Mouse (Mus musculus) T-helper 1 cell (primary cell): ENCODE results near the gene Cpne5.

ENCODE experiments used
- in situ Hi-C: fragments of 300-600 bp; cut with MboI, MseI; formaldehyde crosslinking; loops from one replicate; pipeline ENCODE4 v1.15.1; 2025; ENCODE audit warnings: high pct_unique_total_duplicates

Gene Cpne5

GRCm38 (mm10) chr17:29172062-29172461 lies 65.9 kb downstream of the Cpne5 start:
- in situ Hi-C loops = loop anchor here (10.0 kb wide), 1 partner anchor 343 kb away; no protein-coding TSS in a partner anchor

GRCm38 (mm10) chr17:29171001-29171772 lies 66.8 kb downstream of the Cpne5 start:
- in situ Hi-C loops = loop anchor here (10.0 kb wide), 1 partner anchor 344 kb away; no protein-coding TSS in a partner anchor

- in situ Hi-C loops = loop anchor here (10.0 kb wide), 1 partner anchor 344 kb away; no protein-coding TSS in a partner anchor
Measured at GRCm38 (mm10) chr17:29170431-29171000, 67.5 kb downstream of the Cpne5 start.

- in situ Hi-C loops = loop anchor here (5.0 kb wide), 1 partner anchor 117 kb away; no protein-coding TSS in a partner anchor
Measured at GRCm38 (mm10) chr17:29168996-29169601, 68.9 kb downstream of the Cpne5 start.

- in situ Hi-C loops = loop anchor here (5.0 kb wide), 1 partner anchor 116 kb away; no protein-coding TSS in a partner anchor
Measured at GRCm38 (mm10) chr17:29168438-29168837, 69.5 kb downstream of the Cpne5 start.

GRCm38 (mm10) chr17:29167371-29167770 lies 70.6 kb downstream of the Cpne5 start:
- in situ Hi-C loops = loop anchor here (5.0 kb wide), 1 partner anchor 115 kb away; no protein-coding TSS in a partner anchor

GRCm38 (mm10) chr17:29165967-29166578 lies 71.9 kb downstream of the Cpne5 start:
- in situ Hi-C loops = loop anchor here (5.0 kb wide), 1 partner anchor 114 kb away; no protein-coding TSS in a partner anchor

- in situ Hi-C loops = loop anchor here (5.0 kb wide), 1 partner anchor 113 kb away; no protein-coding TSS in a partner anchor
Measured at GRCm38 (mm10) chr17:29165452-29165851, 72.5 kb downstream of the Cpne5 start.

GRCm38 (mm10) chr17:29164469-29165111 lies 73.4 kb downstream of the Cpne5 start:
- in situ Hi-C loops = loop anchor here (5.0 kb wide), 1 partner anchor 112 kb away; no protein-coding TSS in a partner anchor

GRCm38 (mm10) chr17:29162334-29162733 lies 75.6 kb downstream of the Cpne5 start:
- in situ Hi-C loops = no loop called here

GRCm38 (mm10) chr17:29159743-29160455 lies 78.1 kb downstream of the Cpne5 start:
- in situ Hi-C loops = no loop called here

GRCm38 (mm10) chr17:29159320-29159719 lies 78.6 kb downstream of the Cpne5 start:
- in situ Hi-C loops = no loop called here

GRCm38 (mm10) chr17:29158899-29159298 lies 79.1 kb downstream of the Cpne5 start:
- in situ Hi-C loops = no loop called here

GRCm38 (mm10) chr17:29156866-29157265 lies 81.1 kb downstream of the Cpne5 start:
- in situ Hi-C loops = no loop called here

- in situ Hi-C loops = no loop called here
Measured at GRCm38 (mm10) chr17:29156396-29156795, 81.6 kb downstream of the Cpne5 start.

GRCm38 (mm10) chr17:29155355-29156135 lies 82.4 kb downstream of the Cpne5 start:
- in situ Hi-C loops = no loop called here

- in situ Hi-C loops = no loop called here
Measured at GRCm38 (mm10) chr17:29154247-29154646, 83.7 kb downstream of the Cpne5 start.

GRCm38 (mm10) chr17:29152547-29152946 lies 85.4 kb downstream of the Cpne5 start:
- in situ Hi-C loops = no loop called here

- in situ Hi-C loops = no loop called here
Measured at GRCm38 (mm10) chr17:29149766-29150165, 88.2 kb downstream of the Cpne5 start.

- in situ Hi-C loops = no loop called here
Measured at GRCm38 (mm10) chr17:29147773-29148172, 90.2 kb downstream of the Cpne5 start.
